Mouse (Mus musculus) heart, adult 2 months (tissue): Measurements from ENCODE around the gene Npvf.

Source experiments
- CTCF ChIP-seq: fragments of 200-600 bp; IDR thresholded peaks from 2 replicates; pipeline ENCODE4 v1.8.1; 2022; ENCODE audit warnings: antibody characterized with exemption, mild to moderate bottlenecking, moderate library complexity
- EP300 ChIP-seq: fragments of 200-500 bp; IDR thresholded peaks from 2 replicates; pipeline ENCODE4 v1.6.1; 2011; ENCODE audit warnings: low read depth, low read length, control low read depth; ENCODE audit not compliant: insufficient read depth
- POLR2A ChIP-seq: fragments of 200-500 bp; IDR thresholded peaks from 2 replicates; pipeline ENCODE4 v1.6.1; 2011; ENCODE audit warnings: mild to moderate bottlenecking, low read depth, low read length, control low read depth; ENCODE audit not compliant: insufficient read depth

GRCm38 (mm10) chr6:50684646-50685415 lies 30.6 kb upstream of the Npvf start:
- no peak for TF ChIP-seq CTCF
- TF ChIP-seq POLR2A: no peak
- TF ChIP-seq EP300: no peak
